Mouse (Mus musculus) bone marrow macrophage, adult 2 months (primary cell): ENCODE measurements around the gene Itpr1.

Source experiments
- CTCF ChIP-seq: IDR thresholded peaks from 2 replicates; pipeline ENCODE4 v1.5.1; 2012; ENCODE audit warnings: low read depth, mild to moderate bottlenecking, low read length, moderate library complexity
- POLR2A ChIP-seq: IDR thresholded peaks from 2 replicates; pipeline ENCODE4 v1.6.1; 2012; ENCODE audit warnings: mild to moderate bottlenecking, low read depth, low read length, borderline replicate concordance

DNA sequence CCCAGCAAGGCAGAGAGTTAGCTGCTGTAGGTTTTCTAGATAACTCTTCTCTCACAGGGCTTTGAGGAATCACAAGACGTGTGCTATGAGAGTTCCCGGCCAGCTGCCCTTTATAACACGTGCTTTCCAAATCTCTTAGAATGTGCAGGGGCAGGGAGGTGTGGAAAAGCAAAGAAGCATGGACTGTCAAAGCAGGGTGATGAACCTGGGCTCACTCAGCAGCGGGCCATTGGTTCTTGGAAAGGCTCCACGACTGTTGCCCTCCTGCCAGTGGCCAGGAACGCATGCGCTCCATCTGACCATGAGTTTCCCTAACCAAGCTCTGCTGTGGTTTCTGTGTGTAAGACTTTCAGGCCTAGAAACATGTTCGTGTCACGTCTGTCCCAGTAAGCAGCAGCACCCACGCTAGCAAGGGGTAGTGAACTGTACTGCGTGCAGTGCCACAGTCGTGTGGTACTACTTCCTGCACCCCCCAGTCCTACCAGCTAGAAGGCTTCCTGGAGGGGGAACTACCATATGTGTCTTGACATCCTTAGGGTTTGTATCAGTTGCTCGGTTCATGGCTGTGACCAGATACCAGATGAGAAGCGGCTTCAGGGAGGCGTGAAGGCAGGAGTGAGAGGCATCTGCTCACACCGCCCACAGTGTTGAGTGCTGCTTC is 311.2 kb downstream of the Itpr1 start:
- no peak for TF ChIP-seq CTCF
- no peak for TF ChIP-seq POLR2A
